In genomic region chr5:137609292-137609691, GRCm38 (mm10) we compare ENCODE assay signal across 14 mouse cellular contexts. TPM values are rescaled to one million over a fixed set of nuclear protein-coding genes. Genes with fewer than 3 reads are reported as not detected.
DNase-seq lines count a peak whose midpoint lies in the region; ATAC-seq and TF ChIP-seq lines count a peak whose summit lies in the region.
"Had no signal": no experiment of that assay in that cellular context is flagged by ENCODE, and none has a peak within 500 bp of the region (broad histone marks: within the 10 kb centered on the region; RNA-seq: fewer than 3 reads in every experiment).

No protein-coding gene starts in this region.

- H3K36me3 ChIP-seq in liver, adult 2 months (ENCODE audit: control insufficient read depth, insufficient read depth, low read length) = no peaks in the 10 kb centered on the region
- no peaks in the 10 kb centered on the region for H3K36me3 ChIP-seq in liver, postnatal 0 days (replicated peaks; ENCODE audit: insufficient read depth, low read length)
- H3K36me3 ChIP-seq in embryonic facial prominence, embryonic 11.5 days (replicated peaks; ENCODE audit: control insufficient read depth, insufficient read depth, low read depth, low read length) = no peaks in the 10 kb centered on the region; the same call in 1 of the 2 replicates
- peaks cover 27% of the 10 kb centered on the region for H3K36me3 ChIP-seq in limb, embryonic 14.5 days (ENCODE audit: control insufficient read depth, insufficient read depth, low read length)

- WGBS in liver, adult 2 months = 68% methylated on average over 3 of the region's 3 CpGs
- 73% methylated on average over 3 of the region's 3 CpGs for WGBS in liver, postnatal 0 days (ENCODE audit: insufficient replicate concordance)
- 43% methylated on average over 3 of the region's 3 CpGs for WGBS in embryonic facial prominence, embryonic 11.5 days
- 33% methylated on average over 3 of the region's 3 CpGs for WGBS in limb, embryonic 14.5 days

- H3K79me2 ChIP-seq in liver, adult 2 months (ENCODE audit: control insufficient read depth, insufficient read depth, low read length) = no peaks in the 10 kb centered on the region

- H3K27ac ChIP-seq in liver, adult 2 months (replicated peaks; ENCODE audit: insufficient read depth, low read depth, low read length) = no peak overlapping the region
- no peak overlapping the region for H3K27ac ChIP-seq in liver, postnatal 0 days (ENCODE audit: low read depth)
- H3K27ac ChIP-seq in embryonic facial prominence, embryonic 11.5 days (replicated peaks; ENCODE audit: low read depth, low read length) = 0 out of 2 replicates have a peak overlapping the region, but pooled peaks have one; percentile 1
- H3K27ac ChIP-seq in limb, embryonic 14.5 days (replicated peaks; ENCODE audit: low read depth, low read length) = no peak overlapping the region
- H3K27ac ChIP-seq: macrophage had no signal

- no peak overlapping the region for H3K4me2 ChIP-seq in liver, postnatal 0 days (ENCODE audit: low read depth, low read length)
- peak overlapping the region; percentile 36 for H3K4me2 ChIP-seq in embryonic facial prominence, embryonic 11.5 days (ENCODE audit: low read depth, low read length)
- H3K4me2 ChIP-seq in limb, embryonic 14.5 days (replicated peaks; ENCODE audit: low read depth, low read length, severe bottlenecking) = peak overlapping the region; percentile 70

- no peaks in the 10 kb centered on the region for H3K9me3 ChIP-seq in liver, postnatal 0 days (ENCODE audit: low read length)
- no peaks in the 10 kb centered on the region for H3K9me3 ChIP-seq in embryonic facial prominence, embryonic 11.5 days (replicated peaks; ENCODE audit: control insufficient read depth, low read length)
- no peaks in the 10 kb centered on the region for H3K9me3 ChIP-seq in limb, embryonic 14.5 days (ENCODE audit: control insufficient read depth, low read length)

- no peak for TF ChIP-seq POLR2A in liver, adult 2 months (IDR thresholded peaks at IDR 0.05; ENCODE audit: extremely low read depth, insufficient read depth, low read length)
- no peak for TF ChIP-seq POLR2A in limb, embryonic 14.5 days (IDR thresholded peaks at IDR 0.05; ENCODE audit: borderline replicate concordance, extremely low read depth, insufficient read depth, insufficient read length)

- H3K9ac ChIP-seq in liver, adult 2 months (ENCODE audit: low read depth, low read length) = no peak overlapping the region
- no peak overlapping the region for H3K9ac ChIP-seq in liver, postnatal 0 days (replicated peaks)
- H3K9ac ChIP-seq in embryonic facial prominence, embryonic 11.5 days (replicated peaks; ENCODE audit: low read length) = no peak overlapping the region
- H3K9ac ChIP-seq in limb, embryonic 14.5 days (ENCODE audit: low read depth, low read length, severe bottlenecking) = no peak overlapping the region

- H3K4me3 ChIP-seq in liver, adult 2 months (ENCODE audit: insufficient read depth, low read depth, low read length) = no peak overlapping the region
- H3K4me3 ChIP-seq in liver, postnatal 0 days (ENCODE audit: low read depth, low read length) = no peak overlapping the region
- H3K4me3 ChIP-seq in embryonic facial prominence, embryonic 11.5 days (ENCODE audit: low read depth, low read length) = 0 out of 2 replicates have a peak overlapping the region, but pooled peaks have one; percentile 5
- peak overlapping the region; percentile 24 for H3K4me3 ChIP-seq in limb, embryonic 14.5 days (replicated peaks; ENCODE audit: low read length)

- H3K27me3 ChIP-seq in liver, adult 2 months (ENCODE audit: control insufficient read depth, insufficient read depth, low read length) = no peaks in the 10 kb centered on the region
- no peaks in the 10 kb centered on the region for H3K27me3 ChIP-seq in liver, postnatal 0 days (ENCODE audit: insufficient read depth, low read length)
- H3K27me3 ChIP-seq in embryonic facial prominence, embryonic 11.5 days (ENCODE audit: control insufficient read depth, insufficient read depth, low read length) = no peaks in the 10 kb centered on the region
- H3K27me3 ChIP-seq in limb, embryonic 14.5 days (ENCODE audit: control insufficient read depth, insufficient read depth, low read length) = no peaks in the 10 kb centered on the region

- TF ChIP-seq CTCF in liver, adult 2 months (IDR thresholded peaks at IDR 0.05; ENCODE audit: low read depth, low read length) = no peak
- TF ChIP-seq CTCF in liver, postnatal 0 days (IDR thresholded peaks at IDR 0.05; ENCODE audit: low read depth) = no peak

- no peak for TF ChIP-seq EP300 in liver, postnatal 0 days (IDR thresholded peaks at IDR 0.05; ENCODE audit: low read depth)

- peak; percentile 87 for DNase-seq in heart, adult 11 months
- DNase-seq in heart, adult 18-20 months = no peak
- DNase-seq in liver, adult 2 months (ENCODE audit: extremely low read depth, low read depth, low spot score) = peak; percentile 54
- DNase-seq in liver, postnatal 0 days = no peak
- DNase-seq in embryonic facial prominence, embryonic 11.5 days (ENCODE audit: low spot score) = no peak
- DNase-seq in limb, embryonic 14.5 days (ENCODE audit: low spot score) = no peak
- DNase-seq in B cell, adult 2 months = no peak
- DNase-seq in layer of hippocampus, adult 9-11 months = no peak
- DNase-seq: cerebellum, postnatal 25 days; liver; thymus, postnatal 14 days had no signal

- no peak for ATAC-seq in liver, postnatal 0 days
- no peak for ATAC-seq in embryonic facial prominence, embryonic 11.5 days (replicated peaks; ENCODE audit: insufficient number of reproducible peaks, low FRiP score, low TSS enrichment, low read depth)
- no peak for ATAC-seq in limb, embryonic 14.5 days (ENCODE audit: low FRiP score, low read depth)
- ATAC-seq: inflammation-experienced regulatory T-cells, adult 6 months; midbrain, embryonic 16.5 days had no signal

- peaks cover 11% of the 10 kb centered on the region for H3K4me1 ChIP-seq in liver, adult 2 months (ENCODE audit: control insufficient read depth, insufficient read depth, low read length)
- peaks cover 20% of the 10 kb centered on the region for H3K4me1 ChIP-seq in liver, postnatal 0 days (ENCODE audit: insufficient read depth)
- H3K4me1 ChIP-seq in embryonic facial prominence, embryonic 11.5 days (ENCODE audit: control insufficient read depth, insufficient read depth, low read length) = peaks cover 16% of the 10 kb centered on the region
- peaks cover 52% of the 10 kb centered on the region for H3K4me1 ChIP-seq in limb, embryonic 14.5 days (ENCODE audit: control insufficient read depth, insufficient read depth, low read length)

RNA-seq across cellular contexts. Expression of gene Pcolce, which starts 4.3 kb away (rescaled TPM):
- 10 to 100 TPM; 43.9 to 47.5 TPM for total RNA-seq in heart, adult 18-20 months (2021)
- total RNA-seq in liver, adult 2 months (2014; rRNA removed) = 4.4 and 6.7 TPM in 2 replicates
- 11.9 TPM in 2 replicates for polyA plus RNA-seq in liver, adult 2 months (2012; rRNA removed)
- polyA plus RNA-seq in liver, postnatal 0 days (2015; fragmentation: Nextera tagmentation; extraction: Ambion mirVana) = 12.9 and 14.7 TPM in 2 replicates
- 133 and 142 TPM in 2 replicates for polyA plus RNA-seq in embryonic facial prominence, embryonic 11.5 days (2014; fragmentation: Nextera tagmentation; extraction: Ambion mirVana)
- polyA plus RNA-seq in limb, embryonic 14.5 days (2012; rRNA removed) = 267 and 329 TPM in 2 replicates
- 223 and 227 TPM in 2 replicates for polyA plus RNA-seq in limb, embryonic 14.5 days (2014; fragmentation: Nextera tagmentation; extraction: Ambion mirVana)

RNA-seq across cellular contexts. Expression of gene Mospd3, which starts 8.4 kb away (rescaled TPM):
- total RNA-seq in heart, adult 18-20 months (2021) = 10 to 100 TPM in 1 of 2 experiments, 1 to 10 TPM in 1; 9.1 to 14.1 TPM
- total RNA-seq in liver, adult 2 months (2014; rRNA removed) = 4.3 and 6.5 TPM in 2 replicates
- polyA plus RNA-seq in liver, adult 2 months (2012; rRNA removed) = 84.3 and 98.8 TPM in 2 replicates
- 26.2 and 28.3 TPM in 2 replicates for polyA plus RNA-seq in liver, postnatal 0 days (2015; fragmentation: Nextera tagmentation; extraction: Ambion mirVana)
- 17.4 and 19.4 TPM in 2 replicates for polyA plus RNA-seq in embryonic facial prominence, embryonic 11.5 days (2014; fragmentation: Nextera tagmentation; extraction: Ambion mirVana)
- polyA plus RNA-seq in limb, embryonic 14.5 days (2012; rRNA removed) = 68.2 and 103 TPM in 2 replicates
- polyA plus RNA-seq in limb, embryonic 14.5 days (2014; fragmentation: Nextera tagmentation; extraction: Ambion mirVana) = 49.4 and 52.5 TPM in 2 replicates

RNA-seq across cellular contexts. Expression of gene Fbxo24, which starts 19.5 kb away (rescaled TPM):
- under 1 TPM; 0.32 to 0.44 TPM for total RNA-seq in heart, adult 18-20 months (2021)
- total RNA-seq in liver, adult 2 months (2014; rRNA removed) = 0.07 TPM in 1 of 2 replicates, not detected in the other
- 0.05 and 0.06 TPM in 2 replicates for polyA plus RNA-seq in liver, adult 2 months (2012; rRNA removed)
- polyA plus RNA-seq in liver, postnatal 0 days (2015; fragmentation: Nextera tagmentation; extraction: Ambion mirVana) = not detected in 2 replicates
- 0.13 TPM in 1 of 2 replicates, not detected in the other for polyA plus RNA-seq in embryonic facial prominence, embryonic 11.5 days (2014; fragmentation: Nextera tagmentation; extraction: Ambion mirVana)
- polyA plus RNA-seq in limb, embryonic 14.5 days (2012; rRNA removed) = 0.24 and 0.28 TPM in 2 replicates
- polyA plus RNA-seq in limb, embryonic 14.5 days (2014; fragmentation: Nextera tagmentation; extraction: Ambion mirVana) = 0.12 and 0.15 TPM in 2 replicates
- polyA plus RNA-seq: macrophage had no signal

RNA-seq across cellular contexts. Expression of gene Lrch4, which starts 19.6 kb away (rescaled TPM):
- 10 to 100 TPM; 17.5 to 19.1 TPM for total RNA-seq in heart, adult 18-20 months (2021)
- 0.74 and 1.1 TPM in 2 replicates for total RNA-seq in liver, adult 2 months (2014; rRNA removed)
- polyA plus RNA-seq in liver, adult 2 months (2012; rRNA removed) = 10.7 and 15.0 TPM in 2 replicates
- polyA plus RNA-seq in liver, postnatal 0 days (2015; fragmentation: Nextera tagmentation; extraction: Ambion mirVana) = 24.1 and 24.3 TPM in 2 replicates
- 28.4 and 30.0 TPM in 2 replicates for polyA plus RNA-seq in embryonic facial prominence, embryonic 11.5 days (2014; fragmentation: Nextera tagmentation; extraction: Ambion mirVana)
- 25.0 and 33.5 TPM in 2 replicates for polyA plus RNA-seq in limb, embryonic 14.5 days (2012; rRNA removed)
- polyA plus RNA-seq in limb, embryonic 14.5 days (2014; fragmentation: Nextera tagmentation; extraction: Ambion mirVana) = 36.7 and 37.1 TPM in 2 replicates

RNA-seq across cellular contexts. Expression of gene Gm20605, which starts 19.7 kb away (rescaled TPM):
- 1 to 10 TPM; 2.9 to 4.2 TPM for total RNA-seq in heart, adult 18-20 months (2021)
- 0.74 and 1.5 TPM in 2 replicates for total RNA-seq in liver, adult 2 months (2014; rRNA removed)
- 4.3 and 5.6 TPM in 2 replicates for polyA plus RNA-seq in liver, adult 2 months (2012; rRNA removed)
- 2.4 and 2.6 TPM in 2 replicates for polyA plus RNA-seq in liver, postnatal 0 days (2015; fragmentation: Nextera tagmentation; extraction: Ambion mirVana)
- polyA plus RNA-seq in embryonic facial prominence, embryonic 11.5 days (2014; fragmentation: Nextera tagmentation; extraction: Ambion mirVana) = 3.7 and 4.8 TPM in 2 replicates
- polyA plus RNA-seq in limb, embryonic 14.5 days (2012; rRNA removed) = 16.7 and 16.8 TPM in 2 replicates
- 7.4 and 10.4 TPM in 2 replicates for polyA plus RNA-seq in limb, embryonic 14.5 days (2014; fragmentation: Nextera tagmentation; extraction: Ambion mirVana)

Comparison
In these comparisons a context has a peak if more than half of its experiments do, and no peak if none do; other contexts are left out.
1. DNase-seq: peak in heart, adult 11 months (single experiment) and liver, adult 2 months (single experiment); none in heart, adult 18-20 months (0 of 2), liver, postnatal 0 days (single experiment), embryonic facial prominence, embryonic 11.5 days (single experiment), limb, embryonic 14.5 days (single experiment), B cell, adult 2 months (0 of 2) and layer of hippocampus, adult 9-11 months (single experiment).
2. H3K4me3 ChIP-seq: peak in embryonic facial prominence, embryonic 11.5 days (single experiment) and limb, embryonic 14.5 days (single experiment); none in liver, adult 2 months (single experiment) and liver, postnatal 0 days (single experiment).